Mouse (Mus musculus): ENCODE measurements around the gene Shisal1. TPM values are rescaled to one million over a fixed set of nuclear protein-coding genes. Genes with fewer than 3 reads are reported as not detected.

Gene Shisal1
- polyA plus RNA-seq, 1 experiment from 2014 or later, result not detected

Other genes starting within 250 kb of the Shisal1 start
- 29.1 to 51.0 TPM (median 42.1 TPM) in 3 replicates for gene Parvb, start 215.1 kb downstream of the Shisal1 start, polyA plus RNA-seq (2018)
- 52.4 to 63.9 TPM (median 59.6 TPM) in 3 replicates for gene Parvg, start 123.1 kb downstream of the Shisal1 start, polyA plus RNA-seq (2018)
- gene Rtl6, start 110.7 kb upstream of the Shisal1 start, polyA plus RNA-seq (2018), result 0.41 to 1.4 TPM (median 0.95 TPM) in 3 replicates
- gene Prr5, start 222.5 kb upstream of the Shisal1 start, polyA plus RNA-seq (2018), result 1.0 to 1.4 TPM (median 1.3 TPM) in 3 replicates

Data from macrophage (primary cell).